Mouse (Mus musculus) heart, embryonic 14.5 days (tissue): Measurements from ENCODE around the gene Gm14444. TPM values are rescaled to one million over a fixed set of nuclear protein-coding genes. Genes with fewer than 3 reads are reported as not detected.
"Not testable (repeated sequence)": the region's sequence is repeated elsewhere in the genome, so short reads cannot be mapped to it uniquely, and the experiment has no call there.

Source experiments
- ATAC-seq: fragments of 200-750 bp; cut with Nextera tagmentation; 2 replicates; pipeline ENCODE4 v1.8.0; 2017; ENCODE audit warnings: low read depth, moderate TSS enrichment; ENCODE audit not compliant: insufficient number of reproducible peaks, insufficient read depth, low FRiP score
- H3K27ac ChIP-seq, 2 experiments: fragments of 200-500 bp in 1 of 2; fragments of 300-500 bp in 1 of 2; sonication (generic) in 1 of 2; replicated peaks in 1 of 2; 2 replicates each; pipeline ENCODE4 v1.5.1; 2012 to 2014; ENCODE audit warnings: low read depth in 2 of 2, low read length in 2 of 2, control low read depth in 1 of 2, mild to moderate bottlenecking in 1 of 2, mixed read lengths in 1 of 2; ENCODE audit not compliant: control insufficient read depth in 1 of 2, insufficient read depth in 1 of 2
- H3K27me3 ChIP-seq: fragments of 300-500 bp; sonication (generic); 2 replicates; pipeline ENCODE4 v1.6.1; 2014; ENCODE audit warnings: mild to moderate bottlenecking, low read length, control low read depth; ENCODE audit not compliant: control insufficient read depth, insufficient read depth
- H3K36me3 ChIP-seq: fragments of 300-500 bp; sonication (generic); 2 replicates; pipeline ENCODE4 v1.6.1; 2014; ENCODE audit warnings: mild to moderate bottlenecking, control low read depth, low read length, mixed read lengths; ENCODE audit not compliant: control insufficient read depth, insufficient read depth
- H3K4me1 ChIP-seq, 2 experiments: fragments of 200-500 bp in 1 of 2; fragments of 300-500 bp in 1 of 2; sonication (generic) in 1 of 2; 2 replicates each; pipeline ENCODE4 v1.6.1; 2012 to 2014; ENCODE audit warnings: low read length in 2 of 2, control low read depth in 1 of 2, mixed read lengths in 1 of 2; ENCODE audit not compliant: control insufficient read depth in 2 of 2, insufficient read depth in 2 of 2
- H3K4me2 ChIP-seq: fragments of 300-500 bp; sonication (generic); 2 replicates; pipeline ENCODE4 v1.6.1; 2014; ENCODE audit warnings: mild to moderate bottlenecking, low read length
- H3K4me3 ChIP-seq, 2 experiments: fragments of 200-500 bp in 1 of 2; fragments of 300-500 bp in 1 of 2; sonication (generic) in 1 of 2; 2 replicates each; pipeline ENCODE4 v1.5.1; 2012 to 2014; ENCODE audit warnings: low read length in 2 of 2, mild to moderate bottlenecking in 2 of 2, control low read depth in 1 of 2, low read depth in 1 of 2, moderate library complexity in 1 of 2; ENCODE audit not compliant: control insufficient read depth in 1 of 2, insufficient read depth in 1 of 2
- H3K9ac ChIP-seq: fragments of 300-500 bp; sonication (generic); 2 replicates; pipeline ENCODE4 v1.6.1; 2014; ENCODE audit warnings: mild to moderate bottlenecking, low read length
- H3K9me3 ChIP-seq: fragments of 300-500 bp; sonication (generic); 2 replicates; pipeline ENCODE4 v1.6.1; 2016; ENCODE audit warnings: low read length, control low read depth; ENCODE audit not compliant: control insufficient read depth
- WGBS: fragments of 180-500 bp; shearing (Covaris S2); extraction: QIAGEN DNeasy Blood & Tissue Kit; methylation state at CpG from one replicate; pipeline ENCODE4 v1.1.7; 2014; 5-methylcytosine and 5-hydroxymethylcytosine counted together
- polyA plus RNA-seq: library from polyadenylated mRNA; unstranded; fragments of >200 nt; fragmentation: Nextera tagmentation; extraction: Ambion mirVana; gene quantifications from 2 replicates; pipeline ENCODE4 v1.2.1, GENCODE M21; 2014

Gene Gm14444
- polyA plus RNA-seq, result not detected in 2 replicates

- H3K4me3 ChIP-seq, H3K4me2 ChIP-seq, ATAC-seq, H3K9me3 ChIP-seq, H3K36me3 ChIP-seq, H3K9ac ChIP-seq, H3K27ac ChIP-seq, H3K4me1 ChIP-seq, H3K27me3 ChIP-seq: not testable (repeated sequence)
- 60% methylated on average over 1 of the region's 1 CpGs for WGBS
Measured at GRCm38 (mm10) chr2:175010022-175010421, at the start of gene Gm14444. Gm14444 (plus strand) TSS chr2:175010241.

GRCm38 (mm10) chr2:174965466-174965865, 44.6 kb upstream of the Gm14444 start:
- H3K27ac ChIP-seq, ATAC-seq, H3K36me3 ChIP-seq, H3K9ac ChIP-seq, H3K4me3 ChIP-seq, H3K4me1 ChIP-seq, H3K9me3 ChIP-seq, H3K27me3 ChIP-seq, H3K4me2 ChIP-seq: not testable (repeated sequence)
- WGBS, result 62% methylated on average over 3 of the region's 3 CpGs

- not testable (repeated sequence) for H3K27me3 ChIP-seq, H3K4me3 ChIP-seq, H3K9ac ChIP-seq, H3K4me2 ChIP-seq, H3K4me1 ChIP-seq, H3K27ac ChIP-seq, ATAC-seq, H3K9me3 ChIP-seq, H3K36me3 ChIP-seq
- 87% methylated on average over 22 of the region's 27 CpGs for WGBS
Measured at GRCm38 (mm10) chr2:175044268-175044667, 34.2 kb downstream of the Gm14444 start.

GRCm38 (mm10) chr2:175067681-175068261, 57.7 kb downstream of the Gm14444 start, which contains the start of gene Gm14393:
Gm14393 (minus strand) TSS chr2:175067781.
- ATAC-seq, H3K4me2 ChIP-seq, H3K36me3 ChIP-seq, H3K9ac ChIP-seq, H3K27me3 ChIP-seq, H3K27ac ChIP-seq, H3K4me3 ChIP-seq, H3K9me3 ChIP-seq, H3K4me1 ChIP-seq: not testable (repeated sequence)
- 59% methylated on average over 1 of the region's 1 CpGs for WGBS

Other genes with a start within 250 kb of the Gm14444 start
- 0.19 and 0.36 TPM in 2 replicates for gene Edn3, start 249.6 kb upstream of the Gm14444 start, polyA plus RNA-seq
- gene Gm14393, start 57.5 kb downstream of the Gm14444 start, polyA plus RNA-seq, result 1.2 TPM in 1 of 2 replicates, not detected in the other
- gene Gm14399, start 131.8 kb downstream of the Gm14444 start, polyA plus RNA-seq, result 7.3 TPM in 2 replicates
- 0.30 and 0.59 TPM in 2 replicates for gene Gm14443, start 165.6 kb downstream of the Gm14444 start, polyA plus RNA-seq
- 6.9 and 10.8 TPM in 2 replicates for gene Gm14391, start 196.7 kb downstream of the Gm14444 start, polyA plus RNA-seq